Mouse (Mus musculus) forelimb bud, embryonic 11.5 days (tissue): ENCODE measurements around the gene Yap1.

Source experiments
- DNase-seq: peaks from one replicate; pipeline ENCODE4 v3.0.0-alpha.2; 2012; ENCODE audit warnings: low read depth, low spot score

Gene Yap1

GRCm38 (mm10) chr9:7977587-7977986 lies 26.8 kb downstream of the Yap1 start:
- no peak for DNase-seq

- no peak for DNase-seq
These were observed 32.4 kb downstream of the Yap1 start for GRCm38 (mm10) chr9:7971993-7972392.

GRCm38 (mm10) chr9:7967980-7968379 lies 36.4 kb downstream of the Yap1 start:
- no peak for DNase-seq

- DNase-seq = no peak
These were observed 38.8 kb downstream of the Yap1 start for GRCm38 (mm10) chr9:7965590-7965989.

GRCm38 (mm10) chr9:7963867-7964266 lies 40.5 kb downstream of the Yap1 start:
- no peak for DNase-seq

GRCm38 (mm10) chr9:7962915-7963314 lies 41.5 kb downstream of the Yap1 start:
- no peak for DNase-seq

- peak; percentile 73 for DNase-seq
These were observed 42.8 kb downstream of the Yap1 start for GRCm38 (mm10) chr9:7961366-7962160.

- peak; percentile 82 for DNase-seq
These were observed 44.0 kb downstream of the Yap1 start for GRCm38 (mm10) chr9:7960382-7960781.

GRCm38 (mm10) chr9:7959301-7959700 lies 45.1 kb downstream of the Yap1 start:
- DNase-seq = no peak

- DNase-seq = no peak
These were observed 46.3 kb downstream of the Yap1 start for GRCm38 (mm10) chr9:7958025-7958593.

GRCm38 (mm10) chr9:7957407-7957806 lies 47.0 kb downstream of the Yap1 start:
- DNase-seq = no peak

- DNase-seq = no peak
These were observed 48.0 kb downstream of the Yap1 start for GRCm38 (mm10) chr9:7956400-7956799.

GRCm38 (mm10) chr9:7952886-7953285 lies 51.5 kb downstream of the Yap1 start:
- DNase-seq = no peak

- DNase-seq = no peak
These were observed 54.2 kb downstream of the Yap1 start for GRCm38 (mm10) chr9:7950211-7950644.

GRCm38 (mm10) chr9:7947946-7948345 lies 56.5 kb downstream of the Yap1 start:
- no peak for DNase-seq

- no peak for DNase-seq
These were observed 60.5 kb downstream of the Yap1 start for GRCm38 (mm10) chr9:7943796-7944462.

GRCm38 (mm10) chr9:7942701-7943100 lies 61.7 kb downstream of the Yap1 start:
- no peak for DNase-seq

GRCm38 (mm10) chr9:7940075-7940474 lies 64.3 kb downstream of the Yap1 start:
- no peak for DNase-seq

- DNase-seq = no peak
These were observed 70.0 kb downstream of the Yap1 start for GRCm38 (mm10) chr9:7934419-7934818.

- DNase-seq = no peak
These were observed 74.8 kb downstream of the Yap1 start for GRCm38 (mm10) chr9:7929552-7929951.

- DNase-seq = no peak
These were observed 75.5 kb downstream of the Yap1 start for GRCm38 (mm10) chr9:7928866-7929265.

- DNase-seq = no peak
These were observed 76.1 kb downstream of the Yap1 start for GRCm38 (mm10) chr9:7928207-7928793.
